ENCODE assay signal across 27 mouse cellular contexts in genomic region chr5:119498431-119498830, GRCm38 (mm10).
A peak's percentile ranks its signal among the peaks of the same experiment; 100 is the strongest.
DNase-seq lines count a peak whose midpoint lies in the region; ATAC-seq and TF ChIP-seq lines count a peak whose summit lies in the region.
"Had no signal": no experiment of that assay in that cellular context is flagged by ENCODE, and none has a peak within 500 bp of the region (broad histone marks: within the 10 kb centered on the region; RNA-seq: fewer than 3 reads in every experiment).

No protein-coding gene starts in this region.

- peaks cover 8% of the 10 kb centered on the region; the same call in 1 of the 2 replicates for H3K4me1 ChIP-seq in liver, embryonic 13.5 days (replicated peaks)
- no peaks in the 10 kb centered on the region for H3K4me1 ChIP-seq in liver, postnatal 0 days (ENCODE audit: insufficient read depth)
- H3K4me1 ChIP-seq in ES-E14 (ENCODE audit: control insufficient read depth in 2 of 2, insufficient read depth in 2 of 2, low read length in 2 of 2, poor library complexity in 1 of 2), result no peaks in the 10 kb centered on the region
- H3K4me1 ChIP-seq: forebrain, embryonic 10.5 days; forebrain, embryonic 13.5 days; heart, embryonic 12.5 days; heart, embryonic 15.5 days; hindbrain, embryonic 10.5 days; hindbrain, embryonic 13.5 days; intestine, embryonic 15.5 days had no signal

- H3K9me3 ChIP-seq in liver, embryonic 13.5 days (replicated peaks), result no peaks in the 10 kb centered on the region
- no peaks in the 10 kb centered on the region for H3K9me3 ChIP-seq in liver, postnatal 0 days (ENCODE audit: low read length)
- no peaks in the 10 kb centered on the region for H3K9me3 ChIP-seq in ES-E14 (ENCODE audit: control insufficient read depth, insufficient read depth, low read depth, low read length)
- H3K9me3 ChIP-seq: forebrain, embryonic 10.5 days; forebrain, embryonic 13.5 days; heart, embryonic 12.5 days; heart, embryonic 15.5 days; hindbrain, embryonic 10.5 days; hindbrain, embryonic 13.5 days; intestine, embryonic 15.5 days had no signal

- 44% methylated on average over 6 of the region's 6 CpGs for WGBS in liver, embryonic 13.5 days (ENCODE audit: insufficient replicate concordance)
- WGBS in liver, postnatal 0 days (ENCODE audit: insufficient replicate concordance), result 53% methylated on average over 6 of the region's 6 CpGs

- H3K4me2 ChIP-seq in liver, embryonic 13.5 days, result no peak overlapping the region
- no peak overlapping the region for H3K4me2 ChIP-seq in liver, postnatal 0 days (ENCODE audit: low read depth, low read length)
- H3K4me2 ChIP-seq: forebrain, embryonic 13.5 days; heart, embryonic 12.5 days; heart, embryonic 15.5 days; hindbrain, embryonic 13.5 days; intestine, embryonic 15.5 days had no signal

- in situ Hi-C loops in ES-E14 (cut with MboI; ENCODE audit: low sequenced_read_pairs in 2 of 2, unreplicated experiment in 2 of 2), result no loop called here

- no peak overlapping the region for H3K27ac ChIP-seq in liver, embryonic 13.5 days
- H3K27ac ChIP-seq in liver, postnatal 0 days (ENCODE audit: low read depth), result no peak overlapping the region
- no peak overlapping the region for H3K27ac ChIP-seq in ES-E14 (ENCODE audit: insufficient read depth, low read depth, low read length, poor library complexity, severe bottlenecking)
- H3K27ac ChIP-seq: forebrain, embryonic 10.5 days; forebrain, embryonic 13.5 days; gastrocnemius, adult 2 months; heart, embryonic 15.5 days; hindbrain, embryonic 10.5 days; hindbrain, embryonic 13.5 days; intestine, embryonic 15.5 days had no signal

- H3K36me3 ChIP-seq in liver, embryonic 13.5 days, result no peaks in the 10 kb centered on the region
- no peaks in the 10 kb centered on the region for H3K36me3 ChIP-seq in liver, postnatal 0 days (replicated peaks; ENCODE audit: insufficient read depth, low read length)
- no peaks in the 10 kb centered on the region for H3K36me3 ChIP-seq in ES-E14 (ENCODE audit: control insufficient read depth, insufficient read depth, low read length, poor library complexity, severe bottlenecking)
- H3K36me3 ChIP-seq: forebrain, embryonic 10.5 days; heart, embryonic 12.5 days; heart, embryonic 15.5 days; hindbrain, embryonic 10.5 days; hindbrain, embryonic 13.5 days; intestine, embryonic 15.5 days had no signal

- no peak overlapping the region for H3K4me3 ChIP-seq in liver, embryonic 13.5 days (replicated peaks)
- no peak overlapping the region for H3K4me3 ChIP-seq in liver, postnatal 0 days (ENCODE audit: low read depth, low read length)
- H3K4me3 ChIP-seq in ES-E14 (ENCODE audit: insufficient read depth in 1 of 2, low read depth in 1 of 2, low read length in 2 of 2, poor library complexity in 1 of 2, severe bottlenecking in 1 of 2), result no peak overlapping the region
- H3K4me3 ChIP-seq: forebrain, embryonic 10.5 days; forebrain, embryonic 13.5 days; gastrocnemius, adult 2 months; heart, embryonic 12.5 days; heart, embryonic 15.5 days; hindbrain, embryonic 10.5 days; hindbrain, embryonic 13.5 days; intestine, embryonic 15.5 days had no signal

- no peak for TF ChIP-seq CTCF in liver, postnatal 0 days (IDR thresholded peaks at IDR 0.05; ENCODE audit: low read depth)

- peak; percentile 21 for DNase-seq in liver, embryonic 13.5 days
- no peak for DNase-seq in liver, postnatal 0 days
- no peak for DNase-seq in ES-E14 (ENCODE audit: low read depth, low spot score)
- peak; percentile 32 for DNase-seq in c-Kit-positive CD71-positive TER-119-negative erythroid progenitor cells, embryonic 14.5 days (ENCODE audit: low read depth)
- DNase-seq in layer of hippocampus, postnatal 25 days (ENCODE audit: extremely low spot score in 1 of 2, low spot score in 1 of 2), result no peak
- DNase-seq in ovary, postnatal 14 days (ENCODE audit: low spot score), result no peak
- DNase-seq: adrenal gland, adult 8-10 months; adrenal gland, postnatal 25 days; B cell, adult 2 months; cerebellum, adult 18-20 months; cerebellum, adult 9-10 months; cerebellum, postnatal 14 days; forebrain, postnatal 0 days; gastrocnemius, adult 2 months; gastrocnemius, postnatal 14 days; heart, adult 11 months; heart, postnatal 10 days; heart, postnatal 36 days had no signal

- H3K9ac ChIP-seq in liver, embryonic 13.5 days, result no peak overlapping the region
- H3K9ac ChIP-seq in liver, postnatal 0 days (replicated peaks), result no peak overlapping the region
- no peak overlapping the region for H3K9ac ChIP-seq in ES-E14 (ENCODE audit: insufficient read depth, low read depth, low read length, poor library complexity, severe bottlenecking)
- H3K9ac ChIP-seq: forebrain, embryonic 13.5 days; forebrain, postnatal 0 days; heart, embryonic 12.5 days; heart, embryonic 15.5 days; hindbrain, embryonic 13.5 days; intestine, embryonic 15.5 days had no signal

- 0 out of 2 replicates have a peak, but pooled peaks have one; percentile 43 for ATAC-seq in liver, embryonic 13.5 days (ENCODE audit: low read depth)
- ATAC-seq in liver, postnatal 0 days, result no peak
- ATAC-seq: activated CD4-positive, CD25-positive, alpha-beta regulatory T cell, adult 4 months; forebrain, embryonic 13.5 days; forebrain, postnatal 0 days; hindbrain, embryonic 16.5 days; intestine, embryonic 15.5 days had no signal

- H3K27me3 ChIP-seq in liver, embryonic 13.5 days, result no peaks in the 10 kb centered on the region
- no peaks in the 10 kb centered on the region for H3K27me3 ChIP-seq in liver, postnatal 0 days (ENCODE audit: insufficient read depth, low read length)
- H3K27me3 ChIP-seq: forebrain, embryonic 13.5 days; hindbrain, embryonic 13.5 days; intestine, embryonic 15.5 days had no signal

- no peak for TF ChIP-seq EP300 in liver, postnatal 0 days (IDR thresholded peaks at IDR 0.05; ENCODE audit: low read depth)

TF ChIP-seq in ES-E14, 5 proteins besides CTCF, POLR2A, EP300 and RAD21:
- peak; percentile 94 for TF ChIP-seq MAFK (IDR thresholded peaks at IDR 0.05; ENCODE audit: insufficient read depth, low read depth, low read length)
- no peak for TF ChIP-seq ZC3H11A (IDR thresholded peaks at IDR 0.05; ENCODE audit: borderline replicate concordance, low read depth, low read length)
TF ChIP-seq in ES-E14: peak in this region for 1.

Comparison
In these comparisons a context has a peak if more than half of its experiments do, and no peak if none do; other contexts are left out.
1. DNase-seq: peak in liver, embryonic 13.5 days (single experiment) and c-Kit-positive CD71-positive TER-119-negative erythroid progenitor cells, embryonic 14.5 days (single experiment); none in liver, postnatal 0 days (single experiment), ES-E14 (single experiment), layer of hippocampus, postnatal 25 days (0 of 2) and ovary, postnatal 14 days (single experiment).